Mouse (Mus musculus): ENCODE data around the gene Tex13c1. TPM values are rescaled to one million over a fixed set of nuclear protein-coding genes. Genes with fewer than 3 reads are reported as not detected.

Gene Tex13c1
- not detected for polyA plus RNA-seq (2015; fragmentation: Illumina TruSeq; extraction: RNeasy Lipid Tissue Mini Kit (QIAGEN cat#74804); ENCODE audit: low read depth, low replicate concordance)

GRCm38 (mm10) chrX:43590860-43591259, at the start of gene Tex13c1:
Tex13c1 (plus strand) TSS chrX:43591160.

Other genes starting within 250 kb of the Tex13c1 start
- gene Tenm1, start 162.0 kb upstream of the Tex13c1 start, polyA plus RNA-seq (2015; fragmentation: Illumina TruSeq; extraction: RNeasy Lipid Tissue Mini Kit (QIAGEN cat#74804); ENCODE audit: low read depth, low replicate concordance) = 15.0 TPM

Data from brain, adult 10 weeks (tissue).